ENCODE assay signal across 8 mouse cellular contexts in genomic region chr15:77840450-77841360, GRCm38 (mm10). TPM values are rescaled to one million over a fixed set of nuclear protein-coding genes. Genes with fewer than 3 reads are reported as not detected.
DNase-seq lines count a peak whose midpoint lies in the region; ATAC-seq and TF ChIP-seq lines count a peak whose summit lies in the region.

No protein-coding gene starts in this region.

- no peaks in the 10 kb centered on the region for H3K27me3 ChIP-seq in heart, adult 2 months (ENCODE audit: control insufficient read depth, insufficient read depth, low read length)
- 0 out of 2 replicates have a peak, but pooled peaks cover 2% of the 10 kb centered on the region for H3K27me3 ChIP-seq in G1E (ENCODE audit: insufficient read depth, low read length)
- no peaks in the 10 kb centered on the region for H3K27me3 ChIP-seq in forebrain, embryonic 16.5 days (replicated peaks; ENCODE audit: control insufficient read depth, insufficient read depth, low read length)
- H3K27me3 ChIP-seq in liver, embryonic 15.5 days: peaks cover 3% of the 10 kb centered on the region; the same call in 1 of the 2 replicates

- peak overlapping the region; percentile 98 for H3K27ac ChIP-seq in heart, adult 2 months
- no peak overlapping the region; the same call in 1 of the 2 replicates for H3K27ac ChIP-seq in forebrain, embryonic 16.5 days (ENCODE audit: low read length)
- H3K27ac ChIP-seq in liver, embryonic 15.5 days (replicated peaks): peak overlapping the region; percentile 94

- peak overlapping the region; percentile 95 for H3K9ac ChIP-seq in heart, adult 2 months (ENCODE audit: low read depth, low read length)
- H3K9ac ChIP-seq in forebrain, embryonic 16.5 days (replicated peaks; ENCODE audit: low read depth, low read length): peak overlapping the region; percentile 83
- peak overlapping the region; percentile 89 for H3K9ac ChIP-seq in liver, embryonic 15.5 days

- TF ChIP-seq EP300 in heart, adult 2 months (IDR thresholded peaks at IDR 0.05; ENCODE audit: insufficient read depth, low read depth, low read length): no peak

- H3K4me3 ChIP-seq in heart, adult 2 months: peak overlapping the region; percentile 87
- H3K4me3 ChIP-seq in G1E (ENCODE audit: low read depth, low read length): peak overlapping the region; percentile 97
- H3K4me3 ChIP-seq in forebrain, embryonic 16.5 days (replicated peaks; ENCODE audit: low read length): peak overlapping the region; percentile 68
- H3K4me3 ChIP-seq in liver, embryonic 15.5 days (replicated peaks): peak overlapping the region; percentile 97

- no peak for TF ChIP-seq POLR2A in heart, adult 2 months (IDR thresholded peaks at IDR 0.05; ENCODE audit: insufficient read depth, low read depth, low read length)

- H3K9me3 ChIP-seq in G1E (replicated peaks): no peaks in the 10 kb centered on the region
- H3K9me3 ChIP-seq in forebrain, embryonic 16.5 days (ENCODE audit: control insufficient read depth, low read length): no peaks in the 10 kb centered on the region
- no peaks in the 10 kb centered on the region for H3K9me3 ChIP-seq in liver, embryonic 15.5 days (replicated peaks)

- peak overlapping the region; percentile 95 for H3K4me2 ChIP-seq in forebrain, embryonic 16.5 days (ENCODE audit: low read length)
- peak overlapping the region; percentile 94 for H3K4me2 ChIP-seq in liver, embryonic 15.5 days

- DNase-seq in heart, adult 2 months: peak in 1 of 2 experiments; percentile 39
- no peak for DNase-seq in heart, postnatal 4 days
- no peak for DNase-seq in G1E (ENCODE audit: low spot score)
- peak; percentile 65 for DNase-seq in thymus, postnatal 14 days
- no peak for DNase-seq in ovary, postnatal 14 days (ENCODE audit: low spot score)
- DNase-seq in cerebellum, postnatal 14 days: no peak

- H3K36me3 ChIP-seq in heart, adult 2 months (ENCODE audit: control insufficient read depth, insufficient read depth, low read length): peaks cover 23% of the 10 kb centered on the region
- H3K36me3 ChIP-seq in G1E (replicated peaks): peaks cover 32% of the 10 kb centered on the region
- no peaks in the 10 kb centered on the region for H3K36me3 ChIP-seq in forebrain, embryonic 16.5 days (ENCODE audit: control insufficient read depth, insufficient read depth)
- peaks cover 12% of the 10 kb centered on the region; the same call in 1 of the 2 replicates for H3K36me3 ChIP-seq in liver, embryonic 15.5 days (replicated peaks)

- TF ChIP-seq CTCF in heart, adult 2 months (IDR thresholded peaks at IDR 0.05): no peak
- no peak for TF ChIP-seq CTCF in G1E (IDR thresholded peaks at IDR 0.05; ENCODE audit: low read depth, low read length)

- intact Hi-C loops in heart, adult 2 months (cut with DNase I): loop anchor here (2.0 kb wide), 1 partner anchor 66 kb away; no protein-coding TSS in a partner anchor

- H3K4me1 ChIP-seq in heart, adult 2 months (ENCODE audit: control insufficient read depth, insufficient read depth, low read length): peaks cover 27% of the 10 kb centered on the region
- H3K4me1 ChIP-seq in G1E (ENCODE audit: insufficient read depth, low read depth, low read length): peaks cover 66% of the 10 kb centered on the region
- H3K4me1 ChIP-seq in forebrain, embryonic 16.5 days (replicated peaks; ENCODE audit: control insufficient read depth, insufficient read depth, low read length): peaks cover 35% of the 10 kb centered on the region
- H3K4me1 ChIP-seq in liver, embryonic 15.5 days (replicated peaks): peaks cover 71% of the 10 kb centered on the region

- 3% methylated on average over 36 of the region's 36 CpGs for WGBS in heart, adult 2 months
- 5% methylated on average over 36 of the region's 36 CpGs for WGBS in forebrain, embryonic 16.5 days
- WGBS in liver, embryonic 15.5 days (ENCODE audit: insufficient replicate concordance): 3% methylated on average over 36 of the region's 36 CpGs

- no peak for ATAC-seq in G1E (ENCODE audit: extremely low read depth, insufficient number of reproducible peaks, low FRiP score, poor library complexity, severe bottlenecking)
- no peak for ATAC-seq in forebrain, embryonic 16.5 days
- ATAC-seq in liver, embryonic 15.5 days (ENCODE audit: insufficient read depth): no peak

- H3K79me2 ChIP-seq in heart, adult 2 months (replicated peaks; ENCODE audit: control insufficient read depth, insufficient read depth, low read length): peaks cover 15% of the 10 kb centered on the region

RNA-seq across cellular contexts. Expression of gene Myh9, which starts 1.3 kb away (rescaled TPM):
- 100 to 1,000 TPM in 1 of 2 experiments, 10 to 100 TPM in 1; 88.3 to 111 TPM for total RNA-seq in heart, adult 2 months (2021)
- polyA plus RNA-seq in heart, adult 2 months (2012; rRNA removed): 30.4 and 46.8 TPM in 2 replicates
- 100 to 1,000 TPM; 219 to 228 TPM for total RNA-seq in heart, postnatal 4 days (2021)
- total RNA-seq in G1E (2014; fragmentation: Nextera tagmentation) (151 and 171 TPM in 2 replicates), G1E (2017) (94.4 and 132 TPM in 2 replicates)
- 197 and 198 TPM in 2 replicates for polyA plus RNA-seq in G1E (2012)
- 12.2 and 13.6 TPM in 2 replicates for polyA plus RNA-seq in forebrain, embryonic 16.5 days (2015; fragmentation: Nextera tagmentation; extraction: Ambion mirVana)
- 19.5 and 20.3 TPM in 2 replicates for polyA plus RNA-seq in liver, embryonic 15.5 days (2015; fragmentation: Nextera tagmentation; extraction: Ambion mirVana)
